Comparison of ENCODE assay signal across 10 mouse cellular contexts in genomic region chr12:27502716-27503486, GRCm38 (mm10).
DNase-seq lines count a peak whose midpoint lies in the region; ATAC-seq and TF ChIP-seq lines count a peak whose summit lies in the region.
"Had no signal": no experiment of that assay in that cellular context is flagged by ENCODE, and none has a peak within 500 bp of the region (broad histone marks: within the 10 kb centered on the region; RNA-seq: fewer than 3 reads in every experiment).

No protein-coding gene starts in this region.

- intact Hi-C loops in gastrocnemius, postnatal 14 days (cut with DNase I; ENCODE audit: low total_unique reads), result no loop called here

- H3K27ac ChIP-seq in kidney, embryonic 15.5 days, result 0 out of 2 replicates have a peak overlapping the region, but pooled peaks have one; percentile 32

- no peak for TF ChIP-seq POLR2A in myocyte (IDR thresholded peaks at IDR 0.05; ENCODE audit: insufficient read length, low read depth)

- no peaks in the 10 kb centered on the region for H3K36me3 ChIP-seq in kidney, embryonic 15.5 days
- no peaks in the 10 kb centered on the region for H3K36me3 ChIP-seq in myocyte (ENCODE audit: control insufficient read depth, insufficient read depth)

- H3K9me3 ChIP-seq in kidney, embryonic 15.5 days (replicated peaks), result no peaks in the 10 kb centered on the region

- H3K27me3 ChIP-seq in kidney, embryonic 15.5 days, result no peaks in the 10 kb centered on the region
- no peaks in the 10 kb centered on the region for H3K27me3 ChIP-seq in myocyte (ENCODE audit: control insufficient read depth, insufficient read depth, insufficient read length)

- ATAC-seq in kidney, embryonic 15.5 days (replicated peaks; ENCODE audit: low FRiP score), result 0 out of 2 replicates have a peak, but pooled peaks have one; percentile 20

- 28% methylated on average over 6 of the region's 6 CpGs for WGBS in kidney, embryonic 15.5 days

- peaks cover 26% of the 10 kb centered on the region for H3K4me1 ChIP-seq in kidney, embryonic 15.5 days

- no peak overlapping the region for H3K4me2 ChIP-seq in kidney, embryonic 15.5 days
- H3K4me2 ChIP-seq in myocyte (ENCODE audit: low read depth), result peak overlapping the region; percentile 67

- H3K79me2 ChIP-seq in myocyte (ENCODE audit: control insufficient read depth, insufficient read depth), result no peaks in the 10 kb centered on the region

- H3ac ChIP-seq in myocyte (ENCODE audit: control insufficient read depth, insufficient read length), result no peak overlapping the region

- no peak for DNase-seq in kidney, postnatal 14 days
- peak; percentile 22 for DNase-seq in adipocyte (ENCODE audit: low spot score)
- DNase-seq in gastrocnemius, postnatal 14 days, result peak; percentile 24
- DNase-seq in spleen, postnatal 10 days (ENCODE audit: low spot score in 2 of 2), result no peak
- DNase-seq in right cerebral cortex, adult 2 months (ENCODE audit: low spot score in 2 of 2), result no peak
- no peak for DNase-seq in kidney, adult 9 months
- DNase-seq: cerebellum, adult 8-10 months; right cerebral cortex, postnatal 25 days had no signal

- no peak overlapping the region for H3K4me3 ChIP-seq in kidney, embryonic 15.5 days (replicated peaks)
- H3K4me3 ChIP-seq in myocyte, result no peak overlapping the region

- no peak overlapping the region for H3K9ac ChIP-seq in kidney, embryonic 15.5 days

TF ChIP-seq in myocyte, 11 proteins besides CTCF, POLR2A, EP300 and RAD21:
- TF ChIP-seq SRF (IDR thresholded peaks at IDR 0.05; ENCODE audit: control insufficient read depth, insufficient read length, low read depth), result no peak
- no peak for TF ChIP-seq MYOD1 (IDR thresholded peaks at IDR 0.05; ENCODE audit: control insufficient read depth in 1 of 3, insufficient read length in 2 of 3, low read depth in 2 of 3)
- no peak for TF ChIP-seq REST (IDR thresholded peaks at IDR 0.05; ENCODE audit: insufficient read depth, insufficient read length)
- no peak for TF ChIP-seq USF1 (IDR thresholded peaks at IDR 0.05; ENCODE audit: low read depth)
- no peak for TF ChIP-seq CEBPB (IDR thresholded peaks at IDR 0.05; ENCODE audit: insufficient read depth, poor library complexity, severe bottlenecking)
- TF ChIP-seq MAX (IDR thresholded peaks at IDR 0.05; ENCODE audit: low read depth), result no peak

Comparison
In these comparisons a context has a peak if more than half of its experiments do, and no peak if none do; other contexts are left out.
1. DNase-seq: peak in adipocyte (single experiment) and gastrocnemius, postnatal 14 days (single experiment); none in kidney, postnatal 14 days (single experiment), spleen, postnatal 10 days (0 of 2), right cerebral cortex, adult 2 months (0 of 2) and kidney, adult 9 months (single experiment).